Mouse (Mus musculus): ENCODE measurements around the gene Cbr3. TPM values are rescaled to one million over a fixed set of nuclear protein-coding genes. Genes with fewer than 3 reads are reported as not detected.

Gene Cbr3
- polyA plus RNA-seq, 2 experiments, result 8.1 to 11.7 TPM

- no peak for DNase-seq (ENCODE audit: low spot score)
- no peak for ATAC-seq (ENCODE audit: low FRiP score, low read depth)
- Histone ChIP-seq H3K4me3 (replicated peaks; ENCODE audit: low read length) (no peak overlapping the region), H3K27ac (replicated peaks; ENCODE audit: low read depth, low read length) (no peak overlapping the region), H3K4me1 (ENCODE audit: control insufficient read depth, insufficient read depth, low read length) (peaks cover 5% of the 10 kb centered on the region; the same call in 1 of the 2 replicates), H3K36me3 (ENCODE audit: control insufficient read depth, insufficient read depth, low read length) (0 out of 2 replicates have a peak, but pooled peaks cover 3% of the 10 kb centered on the region), H3K4me2 (replicated peaks; ENCODE audit: low read depth, low read length, severe bottlenecking) (no peak overlapping the region), H3K9me3 (ENCODE audit: control insufficient read depth, low read length) (no peaks in the 10 kb centered on the region), H3K27me3 (ENCODE audit: control insufficient read depth, insufficient read depth, low read length) (peaks cover 5% of the 10 kb centered on the region; the same call in 1 of the 2 replicates), H3K9ac (ENCODE audit: low read depth, low read length, severe bottlenecking) (no peak overlapping the region)
- WGBS, result 30% methylated on average over 5 of the region's 5 CpGs
- no peak for TF ChIP-seq POLR2A (IDR thresholded peaks at IDR 0.05; ENCODE audit: borderline replicate concordance, extremely low read depth, insufficient read depth, insufficient read length)
Measured at GRCm38 (mm10) chr16:93717299-93717703, 34.3 kb downstream of the Cbr3 start.

- Histone ChIP-seq H3K4me3 (replicated peaks; ENCODE audit: low read length) (no peak overlapping the region), H3K4me2 (replicated peaks; ENCODE audit: low read depth, low read length, severe bottlenecking) (no peak overlapping the region), H3K9me3 (ENCODE audit: control insufficient read depth, low read length) (no peaks in the 10 kb centered on the region), H3K4me1 (ENCODE audit: control insufficient read depth, insufficient read depth, low read length) (no peaks in the 10 kb centered on the region), H3K27ac (replicated peaks; ENCODE audit: low read depth, low read length) (no peak overlapping the region), H3K36me3 (ENCODE audit: control insufficient read depth, insufficient read depth, low read length) (no peaks in the 10 kb centered on the region), H3K27me3 (ENCODE audit: control insufficient read depth, insufficient read depth, low read length) (no peaks in the 10 kb centered on the region), H3K9ac (ENCODE audit: low read depth, low read length, severe bottlenecking) (no peak overlapping the region)
- ATAC-seq (ENCODE audit: low FRiP score, low read depth) (no peak), DNase-seq (ENCODE audit: low spot score) (no peak)
- no peak for TF ChIP-seq POLR2A (IDR thresholded peaks at IDR 0.05; ENCODE audit: borderline replicate concordance, extremely low read depth, insufficient read depth, insufficient read length)
- 85% methylated on average over 5 of the region's 5 CpGs for WGBS
Measured at GRCm38 (mm10) chr16:93721771-93722170, 38.8 kb downstream of the Cbr3 start.

DNA sequence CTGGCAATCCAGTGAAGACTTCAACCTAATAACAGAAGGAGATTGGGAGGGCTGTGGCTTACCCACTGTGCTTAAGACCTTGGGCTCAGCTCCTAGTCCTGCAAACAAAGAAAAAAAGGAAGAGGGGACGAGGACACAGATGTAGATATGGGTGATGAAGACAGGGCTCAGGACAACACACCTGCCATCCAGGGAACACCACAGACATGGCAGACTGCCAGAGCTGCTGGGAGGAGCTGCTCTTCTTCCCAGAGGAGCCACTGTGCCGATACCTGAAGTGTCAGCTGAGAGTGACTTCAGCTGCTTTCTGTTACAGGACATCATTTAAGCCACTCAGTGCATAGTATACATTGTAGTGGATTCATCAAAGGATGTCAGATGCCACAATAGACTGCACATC is 39.5 kb downstream of the Cbr3 start:
- Histone ChIP-seq H3K36me3 (ENCODE audit: control insufficient read depth, insufficient read depth, low read length) (no peaks in the 10 kb centered on the region), H3K27ac (replicated peaks; ENCODE audit: low read depth, low read length) (no peak overlapping the region), H3K9ac (ENCODE audit: low read depth, low read length, severe bottlenecking) (no peak overlapping the region), H3K4me3 (replicated peaks; ENCODE audit: low read length) (no peak overlapping the region), H3K4me1 (ENCODE audit: control insufficient read depth, insufficient read depth, low read length) (no peaks in the 10 kb centered on the region), H3K4me2 (replicated peaks; ENCODE audit: low read depth, low read length, severe bottlenecking) (no peak overlapping the region), H3K27me3 (ENCODE audit: control insufficient read depth, insufficient read depth, low read length) (no peaks in the 10 kb centered on the region), H3K9me3 (ENCODE audit: control insufficient read depth, low read length) (no peaks in the 10 kb centered on the region)
- WGBS, result 57% methylated on average over 2 of the region's 2 CpGs
- no peak for TF ChIP-seq POLR2A (IDR thresholded peaks at IDR 0.05; ENCODE audit: borderline replicate concordance, extremely low read depth, insufficient read depth, insufficient read length)
- ATAC-seq (ENCODE audit: low FRiP score, low read depth) (no peak), DNase-seq (ENCODE audit: low spot score) (no peak)

DNA sequence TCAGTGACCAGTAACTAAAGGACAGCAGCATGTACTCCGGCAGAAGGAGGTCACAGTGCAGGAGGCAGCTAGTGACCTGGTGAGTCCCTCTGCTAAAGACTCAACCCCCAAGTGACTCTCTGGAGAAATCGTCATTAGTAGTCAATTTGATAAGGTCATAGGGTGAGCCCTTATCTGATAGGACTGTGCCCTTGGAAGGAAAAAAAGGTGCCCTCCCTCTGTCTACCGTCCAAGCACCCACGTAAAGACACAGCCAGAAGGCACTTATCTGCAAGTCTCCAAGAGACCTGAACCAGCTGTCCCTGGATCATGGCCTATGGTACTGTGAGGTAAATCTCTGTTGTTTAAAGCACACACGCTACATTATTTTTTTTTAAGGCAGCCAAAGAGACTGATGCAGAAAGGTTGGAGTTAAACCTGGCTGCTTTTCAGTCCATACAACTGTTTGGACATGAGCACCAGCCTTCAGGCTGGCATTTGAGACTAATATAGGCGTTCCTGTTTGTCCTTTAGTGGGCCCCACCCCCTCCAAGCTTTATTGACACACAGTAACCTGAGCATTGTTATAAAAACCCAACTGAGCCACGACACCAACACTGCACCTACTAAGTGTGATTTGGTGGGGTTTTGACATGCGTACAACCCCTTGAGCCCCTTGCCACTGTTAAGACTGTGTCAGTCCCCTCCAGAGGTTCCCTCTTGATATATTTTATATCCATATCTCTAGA is 42.6 kb downstream of the Cbr3 start:
- Histone ChIP-seq H3K27ac (replicated peaks; ENCODE audit: low read depth, low read length) (no peak overlapping the region), H3K27me3 (ENCODE audit: control insufficient read depth, insufficient read depth, low read length) (no peaks in the 10 kb centered on the region), H3K36me3 (ENCODE audit: control insufficient read depth, insufficient read depth, low read length) (no peaks in the 10 kb centered on the region; the same call in 1 of the 2 replicates), H3K4me1 (ENCODE audit: control insufficient read depth, insufficient read depth, low read length) (0 out of 2 replicates have a peak, but pooled peaks cover 8% of the 10 kb centered on the region), H3K4me3 (replicated peaks; ENCODE audit: low read length) (no peak overlapping the region), H3K9me3 (ENCODE audit: control insufficient read depth, low read length) (no peaks in the 10 kb centered on the region), H3K4me2 (replicated peaks; ENCODE audit: low read depth, low read length, severe bottlenecking) (no peak overlapping the region), H3K9ac (ENCODE audit: low read depth, low read length, severe bottlenecking) (no peak overlapping the region)
- 61% methylated on average over 8 of the region's 8 CpGs for WGBS
- no peak for DNase-seq (ENCODE audit: low spot score)
- ATAC-seq (ENCODE audit: low FRiP score, low read depth), result no peak
- TF ChIP-seq POLR2A (IDR thresholded peaks at IDR 0.05; ENCODE audit: borderline replicate concordance, extremely low read depth, insufficient read depth, insufficient read length), result no peak

GRCm38 (mm10) chr16:93726186-93726585 is 43.2 kb downstream of the Cbr3 start:
- WGBS, result 77% methylated on average over 4 of the region's 4 CpGs

More at GRCm38 (mm10) chr16:93726186-93726585, 43.2 kb downstream of the Cbr3 start:
- no peaks in the 10 kb centered on the region for H3K9me3 ChIP-seq (ENCODE audit: control insufficient read depth, low read length)
- no peak overlapping the region for H3K9ac ChIP-seq (ENCODE audit: low read depth, low read length, severe bottlenecking)
- no peak overlapping the region for H3K4me3 ChIP-seq (replicated peaks; ENCODE audit: low read length)
- 0 out of 2 replicates have a peak, but pooled peaks cover 8% of the 10 kb centered on the region for H3K4me1 ChIP-seq (ENCODE audit: control insufficient read depth, insufficient read depth, low read length)
- no peak for TF ChIP-seq POLR2A (IDR thresholded peaks at IDR 0.05; ENCODE audit: borderline replicate concordance, extremely low read depth, insufficient read depth, insufficient read length)
- ATAC-seq (ENCODE audit: low FRiP score, low read depth) (no peak), DNase-seq (ENCODE audit: low spot score) (no peak)
- H3K36me3 ChIP-seq (ENCODE audit: control insufficient read depth, insufficient read depth, low read length), result no peaks in the 10 kb centered on the region; the same call in 1 of the 2 replicates
- no peak overlapping the region for H3K4me2 ChIP-seq (replicated peaks; ENCODE audit: low read depth, low read length, severe bottlenecking)
- no peak overlapping the region for H3K27ac ChIP-seq (replicated peaks; ENCODE audit: low read depth, low read length)
- H3K27me3 ChIP-seq (ENCODE audit: control insufficient read depth, insufficient read depth, low read length), result no peaks in the 10 kb centered on the region
